Mouse (Mus musculus): ENCODE results near the gene Slc25a11. TPM values are rescaled to one million over a fixed set of nuclear protein-coding genes. Genes with fewer than 3 reads are reported as not detected.

Slc25a11 gene
- 72.3 and 79.7 TPM in 2 replicates for polyA plus RNA-seq (2012; rRNA removed)

DNA sequence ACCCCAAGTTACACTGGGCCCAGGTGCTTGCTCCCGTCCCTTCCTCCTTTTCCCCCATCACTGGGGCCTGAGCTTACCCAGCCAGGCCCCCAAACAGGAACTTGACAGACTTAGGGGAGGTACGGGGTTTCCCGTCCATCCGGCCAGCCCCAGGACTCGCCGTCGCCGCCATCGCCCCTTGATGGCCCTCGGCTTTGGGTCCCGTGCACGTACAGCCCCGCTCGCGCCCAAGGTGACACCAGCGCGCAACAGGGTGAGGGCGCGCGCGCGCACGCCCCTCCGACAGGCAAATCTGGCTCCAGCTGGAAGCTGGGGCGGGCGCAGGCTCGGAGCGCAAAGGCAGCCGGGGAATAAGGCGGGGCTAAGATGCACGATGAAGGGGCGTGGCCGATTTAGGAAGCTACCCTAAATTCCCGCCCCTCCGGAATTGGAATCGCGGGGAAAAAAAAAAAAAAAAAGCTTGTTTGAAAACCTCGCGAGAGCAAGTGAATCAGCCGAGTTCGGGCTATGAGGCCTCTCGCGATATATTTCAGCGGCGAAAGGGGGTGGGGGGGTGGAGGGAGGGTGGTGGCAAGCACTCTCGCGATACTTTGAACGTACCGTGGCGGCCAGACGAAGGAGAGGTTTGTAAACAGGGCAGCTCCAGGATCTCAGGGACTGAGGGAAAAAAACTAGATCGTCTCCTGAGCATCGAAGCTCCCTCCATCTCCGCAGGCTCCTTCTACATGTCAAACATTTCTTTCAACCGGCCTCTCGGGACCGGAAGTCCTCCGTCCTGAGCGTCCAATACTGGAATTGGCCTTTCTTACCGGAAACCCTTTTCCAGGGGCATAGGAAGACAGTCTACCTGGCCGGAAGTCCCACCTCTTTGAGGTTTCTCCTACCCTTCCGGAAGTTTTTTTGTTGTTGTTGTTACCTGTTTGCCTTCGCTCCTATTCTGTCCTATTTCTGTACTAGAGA lies at the start of gene Slc25a11, which contains the start of gene Rnf167:
Gene Slc25a11, minus strand, starts transcription at position 789 of the 960 bp plus-strand sequence.
Gene Rnf167, plus strand, starts transcription at position 545 of the 960 bp plus-strand sequence.

GRCm38 (mm10) chr11:70687601-70688199 lies 40.4 kb upstream of the Slc25a11 start, which contains the start of gene Camta2:
TSS of gene Camta2 (minus strand) at chr11:70688105.

GRCm38 (mm10) chr11:70668771-70669505 lies 21.7 kb upstream of the Slc25a11 start, which contains the start of gene Spag7:
TSS of gene Spag7 (minus strand) at chr11:70669416.

DNA sequence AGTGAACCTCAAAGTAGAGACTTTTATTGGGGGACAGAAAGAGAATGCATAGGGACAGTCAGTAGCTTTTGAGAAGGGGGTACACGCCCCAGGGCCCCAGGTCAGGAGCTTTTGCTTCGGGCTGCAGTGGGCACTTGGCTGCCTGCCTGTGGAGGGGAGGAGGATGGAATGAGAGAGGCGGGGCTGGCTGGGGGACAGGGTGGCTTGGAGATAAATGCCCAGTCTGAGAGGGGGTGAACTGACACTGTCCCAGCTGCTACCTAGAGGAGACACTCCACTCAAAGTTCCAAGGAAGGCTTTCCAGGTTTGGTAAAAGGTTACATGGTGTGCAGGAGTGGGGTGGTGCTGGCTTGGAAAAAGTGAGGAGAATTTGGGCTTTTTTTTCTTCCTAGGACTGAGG lies 9.7 kb upstream of the Slc25a11 start, which contains the start of gene Eno3:
Gene Eno3, plus strand, starts transcription at position 239 of the 400 bp plus-strand sequence.

DNA sequence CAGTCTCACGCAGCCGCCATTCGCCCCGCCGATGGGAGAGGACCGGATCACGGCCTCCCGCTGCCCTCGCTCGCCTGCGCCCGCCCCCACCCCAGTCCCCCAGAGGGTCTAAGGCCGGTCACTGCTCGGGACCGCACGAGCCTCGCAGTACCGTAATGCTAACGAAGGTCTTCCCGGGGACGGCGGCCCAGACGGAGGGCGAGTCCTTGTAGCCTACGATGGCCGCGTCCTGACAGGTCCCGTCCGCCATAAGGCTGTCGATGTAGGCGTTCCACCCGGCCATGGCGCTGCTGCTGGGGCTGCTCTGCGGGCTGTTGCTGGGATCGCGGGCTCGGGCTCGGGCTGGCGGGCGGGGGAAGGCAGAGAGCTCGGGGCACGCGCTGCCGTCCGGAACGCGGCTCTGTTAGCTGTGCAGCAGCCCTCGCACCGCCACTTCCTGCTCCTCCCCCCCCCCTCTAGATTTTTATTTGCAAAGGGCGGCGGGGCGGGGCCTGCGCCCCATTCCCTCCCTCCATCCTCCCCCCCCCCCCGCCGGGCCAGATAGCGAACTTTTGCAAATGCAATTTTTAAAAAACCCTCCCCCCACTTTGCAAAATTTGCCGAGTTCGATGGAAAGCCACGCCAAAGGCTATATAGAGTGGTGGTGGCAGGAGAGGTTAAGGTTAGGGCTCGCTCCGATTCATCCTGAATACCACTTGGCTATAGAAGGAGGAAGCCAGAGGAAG lies 7.1 kb upstream of the Slc25a11 start, which contains the start of gene Pfn1:
Gene Pfn1, minus strand, starts transcription at position 447 of the 725 bp plus-strand sequence.

DNA sequence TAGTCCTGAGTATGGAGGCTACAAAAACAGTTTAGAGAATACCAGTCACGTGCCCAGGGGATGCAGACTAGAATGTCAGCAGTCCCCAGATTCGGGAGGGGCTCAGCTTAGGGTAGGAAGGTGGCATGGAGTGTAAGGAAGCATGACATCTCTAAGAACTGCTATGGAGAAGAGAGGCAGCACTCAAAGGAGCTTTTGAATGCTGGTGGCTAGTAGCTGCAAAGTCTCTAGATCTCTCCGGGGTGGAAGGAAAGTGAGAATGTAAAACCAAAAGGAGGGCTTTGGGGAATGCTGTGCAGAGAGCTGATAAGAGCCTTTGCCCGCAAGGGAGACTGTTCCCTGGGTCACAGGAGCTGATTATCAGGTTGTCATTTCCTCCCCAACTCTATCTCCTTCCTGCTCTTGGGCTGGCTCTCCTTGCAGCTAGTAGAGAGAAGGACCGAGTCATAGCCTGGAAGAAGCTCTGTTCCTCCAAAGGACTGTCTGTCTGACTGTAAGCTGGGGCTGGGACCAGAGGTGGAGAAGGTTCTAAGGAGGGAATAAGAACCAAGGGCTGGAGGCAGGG lies 8.5 kb downstream of the Slc25a11 start, which contains the start of gene Gp1ba:
Gene Gp1ba, plus strand, starts transcription at position 409 of the 565 bp plus-strand sequence.

GRCm38 (mm10) chr11:70619101-70619500 lies 28.2 kb downstream of the Slc25a11 start, which contains the start of gene Chrne:
TSS of gene Chrne (minus strand) at chr11:70619216.

DNA sequence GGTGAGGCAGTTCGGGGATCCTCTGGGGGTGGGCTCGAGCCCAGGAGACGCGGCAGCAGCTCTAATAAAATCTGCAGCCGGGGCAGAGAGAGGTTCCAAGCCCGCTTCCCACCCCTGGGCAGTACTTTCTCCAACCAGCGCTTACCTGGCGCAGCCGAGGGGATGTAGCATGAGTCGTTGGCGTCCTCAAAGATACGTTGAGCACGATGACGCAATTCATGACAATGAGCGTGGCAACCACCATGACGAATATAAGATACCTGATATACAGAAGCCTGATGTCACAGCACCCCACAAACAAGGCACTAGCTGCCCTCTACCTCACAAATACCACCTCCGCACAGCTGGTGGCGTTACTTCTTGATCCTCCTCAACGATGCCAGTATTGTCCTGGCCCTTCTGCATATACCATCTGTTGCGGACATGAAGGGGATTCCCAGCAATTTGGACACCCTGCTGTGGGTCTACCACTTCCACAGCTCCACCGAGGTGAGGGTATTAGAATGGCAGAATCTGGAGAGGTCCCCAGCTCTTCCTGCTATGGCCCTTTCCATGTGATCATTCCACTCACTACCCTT lies 31.7 kb downstream of the Slc25a11 start, which contains the start of gene 4930544D05Rik:
Gene 4930544D05Rik, plus strand, starts transcription at position 333 of the 578 bp plus-strand sequence.

Other genes with a start within 250 kb of the Slc25a11 start
- 6.3 and 7.7 TPM in 2 replicates for gene Pelp1, start 237.4 kb downstream of the Slc25a11 start, polyA plus RNA-seq (2012; rRNA removed)
- 38.7 and 50.6 TPM in 2 replicates for gene Arrb2, start 214.8 kb downstream of the Slc25a11 start, polyA plus RNA-seq (2012; rRNA removed)
- gene Med11, start 195.6 kb downstream of the Slc25a11 start, polyA plus RNA-seq (2012; rRNA removed): 13.6 and 15.2 TPM in 2 replicates
- 0.85 and 0.97 TPM in 2 replicates for gene Zmynd15, start 188.0 kb downstream of the Slc25a11 start, polyA plus RNA-seq (2012; rRNA removed)
- gene Cxcl16, start 187.5 kb downstream of the Slc25a11 start, polyA plus RNA-seq (2012; rRNA removed): 6.0 and 7.3 TPM in 2 replicates
- 0.95 and 1.3 TPM in 2 replicates for gene Tm4sf5, start 142.2 kb downstream of the Slc25a11 start, polyA plus RNA-seq (2012; rRNA removed)
- gene Vmo1, start 132.9 kb downstream of the Slc25a11 start, polyA plus RNA-seq (2012; rRNA removed): 0.49 and 0.77 TPM in 2 replicates
- 20.0 TPM in 2 replicates for gene Gltpd2, start 128.3 kb downstream of the Slc25a11 start, polyA plus RNA-seq (2012; rRNA removed)
- 144 and 153 TPM in 2 replicates for gene Psmb6, start 122.1 kb downstream of the Slc25a11 start, polyA plus RNA-seq (2012; rRNA removed)
- not detected in 2 replicates for gene Gm40193, start 114.5 kb downstream of the Slc25a11 start, polyA plus RNA-seq (2012; rRNA removed)
- gene Pld2, start 107.4 kb downstream of the Slc25a11 start, polyA plus RNA-seq (2012; rRNA removed): 4.7 and 5.0 TPM in 2 replicates
- gene Mink1, start 84.6 kb downstream of the Slc25a11 start, polyA plus RNA-seq (2012; rRNA removed): 16.6 and 23.7 TPM in 2 replicates
- gene 4930544D05Rik, start 31.6 kb downstream of the Slc25a11 start, polyA plus RNA-seq (2012; rRNA removed): not detected in 2 replicates
- gene Chrne, start 28.3 kb downstream of the Slc25a11 start, polyA plus RNA-seq (2012; rRNA removed): 0.08 and 0.17 TPM in 2 replicates
- 2.2 and 2.8 TPM in 2 replicates for gene Gp1ba, start 8.4 kb downstream of the Slc25a11 start, polyA plus RNA-seq (2012; rRNA removed)
- 50.1 and 53.4 TPM in 2 replicates for gene Rnf167, start 244 bp downstream of the Slc25a11 start, polyA plus RNA-seq (2012; rRNA removed)
- gene Pfn1, start 7.2 kb upstream of the Slc25a11 start, polyA plus RNA-seq (2012; rRNA removed): 372 and 387 TPM in 2 replicates
- gene Eno3, start 9.7 kb upstream of the Slc25a11 start, polyA plus RNA-seq (2012; rRNA removed): 4.5 and 4.8 TPM in 2 replicates
- gene Spag7, start 21.9 kb upstream of the Slc25a11 start, polyA plus RNA-seq (2012; rRNA removed): 41.6 and 44.2 TPM in 2 replicates
- gene Camta2, start 40.6 kb upstream of the Slc25a11 start, polyA plus RNA-seq (2012; rRNA removed): 3.3 and 4.2 TPM in 2 replicates
- 2.8 and 2.9 TPM in 2 replicates for gene Inca1, start 52.7 kb upstream of the Slc25a11 start, polyA plus RNA-seq (2012; rRNA removed)
- 13.2 and 15.3 TPM in 2 replicates for gene Kif1c, start 53.1 kb upstream of the Slc25a11 start, polyA plus RNA-seq (2012; rRNA removed)
- 1.1 TPM in 2 replicates for gene Zfp3, start 116.7 kb upstream of the Slc25a11 start, polyA plus RNA-seq (2012; rRNA removed)
- gene Scimp, start 165.1 kb upstream of the Slc25a11 start, polyA plus RNA-seq (2012; rRNA removed): 0.84 and 1.1 TPM in 2 replicates
- 5.5 TPM in 2 replicates for gene Rabep1, start 197.3 kb upstream of the Slc25a11 start, polyA plus RNA-seq (2012; rRNA removed)

Measured in liver, embryonic 18 days (tissue).